Mouse (Mus musculus): Measurements from ENCODE around the gene Ephb2. TPM values are rescaled to one million over a fixed set of nuclear protein-coding genes. Genes with fewer than 3 reads are reported as not detected.

The Ephb2 gene
- polyA plus RNA-seq, 1 experiment: 26.2 TPM

- 7% methylated on average over 5 of the region's 5 CpGs for WGBS
Measured at GRCm38 (mm10) chr4:136841056-136841455, 5.3 kb upstream of the Ephb2 start.

DNA sequence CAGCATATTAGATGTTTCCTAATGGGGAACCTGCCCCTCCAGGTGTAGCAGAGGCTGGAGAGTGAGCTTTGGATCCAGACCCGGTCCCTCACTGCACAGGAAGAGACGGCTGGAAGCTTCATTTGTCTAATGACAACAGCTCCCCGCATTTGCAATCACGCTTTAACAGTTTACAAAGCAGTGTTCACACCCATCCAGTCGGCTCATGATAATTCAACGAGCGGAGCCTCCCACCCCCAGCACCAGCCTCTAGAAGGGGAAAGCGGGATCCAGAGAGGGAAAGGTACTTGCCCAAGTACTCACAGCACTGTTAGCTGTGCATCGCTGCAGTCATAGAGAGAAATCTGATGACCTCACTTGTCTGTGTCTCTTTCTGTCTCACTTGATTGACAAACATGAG is 2.7 kb upstream of the Ephb2 start:
- WGBS: 38% methylated on average over 9 of the region's 9 CpGs
- no peak for DNase-seq (ENCODE audit: low read depth, low spot score)

More at GRCm38 (mm10) chr4:136841056-136841455, 5.3 kb upstream of the Ephb2 start:
- DNase-seq (ENCODE audit: low read depth, low spot score): no peak

- 45% methylated on average over 9 of the region's 9 CpGs for WGBS
- no peak for DNase-seq (ENCODE audit: low read depth, low spot score)
Measured at GRCm38 (mm10) chr4:136838026-136838425, 2.2 kb upstream of the Ephb2 start.

- DNase-seq (ENCODE audit: low read depth, low spot score): no peak
- WGBS: 2% methylated on average over 27 of the region's 27 CpGs
Measured at GRCm38 (mm10) chr4:136836387-136836931, 671 bp upstream of the Ephb2 start.

GRCm38 (mm10) chr4:136834815-136835620 is 770 bp downstream of the Ephb2 start:
- 1% methylated on average over 73 of the region's 76 CpGs for WGBS
- no peak for DNase-seq (ENCODE audit: low read depth, low spot score)

GRCm38 (mm10) chr4:136834439-136834814 is 1.4 kb downstream of the Ephb2 start:
- no peak for DNase-seq (ENCODE audit: low read depth, low spot score)
- 5% methylated on average over 12 of the region's 12 CpGs for WGBS

- DNase-seq (ENCODE audit: low read depth, low spot score): no peak
- WGBS: 22% methylated on average over 21 of the region's 21 CpGs
Measured at GRCm38 (mm10) chr4:136833619-136834351, 2.0 kb downstream of the Ephb2 start.

GRCm38 (mm10) chr4:136832559-136833232 is 3.1 kb downstream of the Ephb2 start:
- no peak for DNase-seq (ENCODE audit: low read depth, low spot score)
- WGBS: 30% methylated on average over 16 of the region's 16 CpGs

DNA sequence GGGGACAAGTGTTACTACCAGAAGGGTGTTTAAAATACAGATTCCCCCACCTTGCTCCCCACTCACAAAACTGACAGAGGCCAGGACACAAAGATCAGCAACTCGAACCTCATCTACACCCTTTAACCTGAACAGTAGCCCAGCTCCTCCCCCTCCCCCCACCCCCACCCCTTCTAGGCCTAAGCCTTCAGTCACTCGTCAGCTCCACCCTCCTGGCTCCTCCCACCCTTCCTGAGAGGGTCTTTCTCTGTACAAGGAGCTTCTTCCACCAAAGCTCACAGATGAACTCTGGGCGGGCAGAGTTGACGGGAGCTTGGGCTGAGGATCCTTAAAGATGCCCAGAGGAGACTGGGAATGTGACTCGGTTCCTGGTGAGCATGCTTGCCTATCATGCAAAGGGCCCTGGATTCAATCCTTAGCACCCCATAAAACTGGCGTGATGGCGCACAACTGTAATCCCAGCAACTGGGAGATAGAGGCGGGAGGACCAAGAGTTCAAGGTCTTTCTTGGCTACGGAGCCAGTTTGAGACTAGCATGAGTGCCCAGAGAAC is 5.4 kb downstream of the Ephb2 start:
- 48% methylated on average over 9 of the region's 9 CpGs for WGBS

DNA sequence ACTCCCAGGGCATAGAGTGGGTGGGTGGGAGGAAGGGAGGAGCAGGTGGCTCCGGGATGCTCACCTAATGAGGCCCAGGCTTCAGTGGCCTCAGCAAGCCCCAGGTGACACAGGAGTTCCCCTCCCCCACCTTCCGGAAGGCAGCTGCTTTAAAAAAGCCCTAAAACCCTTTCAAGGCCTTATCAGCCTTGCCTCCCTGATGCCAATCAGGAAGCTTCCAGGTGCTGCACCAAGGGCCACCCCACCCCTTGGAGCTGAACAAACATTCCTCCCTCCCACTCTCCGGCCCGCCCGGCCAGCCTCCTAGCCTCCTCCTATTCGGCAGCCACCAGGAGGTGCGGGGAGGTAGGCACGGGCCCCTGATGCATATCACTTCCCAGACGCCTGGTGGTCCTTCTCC is 6.0 kb downstream of the Ephb2 start:
- WGBS: 25% methylated on average over 9 of the region's 9 CpGs
- DNase-seq (ENCODE audit: low read depth, low spot score): no peak

More for the DNA sequence above, 5.4 kb downstream of the Ephb2 start:
- DNase-seq (ENCODE audit: low read depth, low spot score): no peak

DNA sequence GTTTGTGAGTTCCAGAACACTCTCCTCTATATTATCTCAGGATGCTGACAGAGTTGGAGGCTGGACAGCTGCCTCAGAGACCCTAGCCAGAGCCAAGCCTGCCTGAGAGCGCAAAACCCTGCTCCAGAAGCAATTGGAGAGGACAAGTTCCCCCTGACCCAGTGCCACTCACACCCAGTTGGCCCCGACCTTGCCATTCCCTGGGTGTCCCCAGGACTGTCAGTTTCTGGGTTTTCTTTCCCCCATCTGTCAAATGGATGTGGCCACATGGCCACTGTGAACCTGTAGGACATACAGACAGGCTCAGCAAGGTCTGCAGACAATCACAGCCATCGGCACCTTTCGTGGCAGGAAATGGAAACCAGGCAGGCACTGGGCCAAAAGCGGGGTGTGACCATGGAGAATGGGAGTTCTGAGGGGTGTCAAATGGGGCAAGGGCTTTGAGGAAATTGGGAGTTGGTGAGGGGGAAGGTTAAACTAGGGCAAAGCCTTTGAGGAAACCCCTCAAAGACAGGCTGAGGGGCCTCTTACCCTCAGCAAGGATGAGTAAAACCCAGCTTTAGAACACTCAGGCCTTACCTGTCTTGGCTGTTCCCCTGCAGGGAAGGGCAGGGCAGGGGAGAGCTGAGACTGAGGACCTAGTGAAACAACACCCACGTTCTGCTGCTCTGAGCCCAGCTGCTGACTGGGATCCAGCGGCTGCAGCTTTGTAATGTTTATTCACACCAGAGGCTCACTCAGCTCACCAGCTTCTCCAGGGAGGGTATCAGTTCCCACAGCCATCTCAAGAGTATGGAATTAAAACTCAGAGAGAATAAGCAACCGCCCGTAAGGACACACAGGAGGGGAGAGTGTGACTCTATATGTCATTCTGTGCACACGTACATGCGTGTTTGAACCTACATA is 6.9 kb downstream of the Ephb2 start:
- 19% methylated on average over 11 of the region's 11 CpGs for WGBS
- DNase-seq (ENCODE audit: low read depth, low spot score): no peak

DNA sequence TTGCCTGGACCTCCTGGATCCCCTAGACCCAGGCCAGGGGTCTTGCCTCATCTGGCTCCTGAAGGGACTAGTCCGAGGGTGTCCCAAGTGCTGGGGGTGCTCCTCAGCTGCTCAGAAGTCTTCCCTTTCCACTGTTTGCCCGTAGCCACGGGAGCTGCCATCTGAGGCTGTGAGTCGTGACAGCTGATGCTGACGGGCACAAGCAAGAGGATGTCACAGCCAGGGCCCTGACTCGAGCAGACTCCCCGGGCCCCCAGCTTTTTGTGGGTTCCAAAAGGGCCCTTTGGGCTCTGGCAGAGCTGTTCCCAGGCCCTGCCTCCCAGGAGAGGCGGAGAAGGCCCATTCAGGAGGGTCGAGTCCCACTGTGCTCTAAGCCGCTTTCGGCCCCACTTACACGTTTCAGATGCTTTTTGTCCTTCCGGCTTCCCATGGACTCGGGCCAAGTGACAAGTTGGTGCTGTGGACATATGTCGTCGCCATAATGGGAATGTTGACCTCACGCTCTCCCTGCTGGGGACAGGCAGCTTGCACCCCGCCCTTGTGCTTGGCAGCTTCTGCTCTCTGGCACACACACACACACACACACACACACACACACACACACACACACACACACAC is 10.7 kb downstream of the Ephb2 start:
- 47% methylated on average over 18 of the region's 18 CpGs for WGBS
- DNase-seq (ENCODE audit: low read depth, low spot score): no peak

DNA sequence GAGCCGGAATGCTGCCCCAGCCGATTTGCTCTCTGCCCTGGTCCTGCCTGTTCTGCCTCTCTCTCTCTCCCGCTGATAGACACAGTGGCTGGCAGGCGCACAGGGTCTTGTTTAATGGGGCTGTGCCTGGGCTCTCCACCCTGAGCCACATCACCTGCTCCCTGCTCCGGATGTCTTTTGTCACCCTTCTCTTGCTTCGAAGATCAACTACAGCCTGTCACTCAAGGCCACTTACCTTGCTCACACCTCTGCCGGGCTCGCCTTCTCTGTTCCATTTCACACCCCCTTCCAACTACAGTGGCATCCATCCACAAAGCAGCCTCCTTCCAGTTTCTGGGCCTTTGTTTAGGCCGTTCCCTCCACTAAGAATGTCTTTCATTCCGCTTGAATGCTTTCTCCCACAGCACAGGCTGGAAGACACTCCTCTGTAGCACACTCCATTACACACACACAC is 15.7 kb downstream of the Ephb2 start:
- DNase-seq (ENCODE audit: low read depth, low spot score): no peak
- 41% methylated on average over 10 of the region's 10 CpGs for WGBS

GRCm38 (mm10) chr4:136816701-136817100 is 19.1 kb downstream of the Ephb2 start:
- WGBS: 29% methylated on average over 7 of the region's 7 CpGs
- DNase-seq (ENCODE audit: low read depth, low spot score): no peak

GRCm38 (mm10) chr4:136815364-136815763 is 20.4 kb downstream of the Ephb2 start:
- DNase-seq (ENCODE audit: low read depth, low spot score): no peak
- 39% methylated on average over 5 of the region's 5 CpGs for WGBS

DNA sequence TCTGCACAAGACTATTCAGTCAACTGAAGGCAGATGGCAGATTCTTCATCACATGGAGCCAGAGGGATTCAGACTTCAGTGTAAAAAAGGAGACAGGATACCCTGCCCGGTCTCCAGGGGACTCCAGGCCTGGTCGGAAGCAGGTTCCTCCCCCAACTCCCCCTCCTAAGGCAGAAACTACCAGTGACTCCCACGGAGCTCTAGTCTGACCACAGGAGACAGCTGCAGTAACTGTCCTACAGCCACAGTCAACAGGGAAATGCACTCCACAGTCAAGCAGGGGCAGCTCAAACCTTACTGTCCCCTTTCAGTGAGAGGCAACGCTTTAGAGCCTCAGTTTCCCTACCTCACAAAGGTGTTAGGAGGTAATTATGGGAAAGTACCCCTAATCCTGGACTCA is 23.2 kb downstream of the Ephb2 start:
- 66% methylated on average over 4 of the region's 4 CpGs for WGBS
- no peak for DNase-seq (ENCODE audit: low read depth, low spot score)

DNA sequence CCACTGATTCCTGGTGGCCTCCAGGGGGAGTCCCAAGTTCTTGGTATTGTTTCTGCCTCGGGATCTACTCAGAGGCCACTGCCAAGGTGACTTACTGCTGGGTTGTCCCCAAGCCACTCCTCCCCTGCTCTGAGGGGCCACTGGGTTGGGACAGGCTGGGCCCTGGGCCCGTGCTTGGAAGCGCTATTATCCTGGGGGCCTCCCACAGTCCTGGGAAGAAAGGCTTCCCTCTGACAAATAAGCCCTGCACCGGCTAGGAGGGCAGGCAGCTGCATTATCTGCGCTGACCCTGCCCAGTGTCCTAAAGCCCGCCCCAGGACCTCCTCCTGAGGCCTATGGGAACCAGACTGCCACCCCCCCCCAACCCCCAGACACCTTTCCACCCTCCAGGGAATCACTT is 24.2 kb downstream of the Ephb2 start:
- no peak for DNase-seq (ENCODE audit: low read depth, low spot score)
- 64% methylated on average over 6 of the region's 6 CpGs for WGBS

GRCm38 (mm10) chr4:136808478-136808877 is 27.3 kb downstream of the Ephb2 start:
- WGBS: 44% methylated on average over 11 of the region's 11 CpGs
- no peak for DNase-seq (ENCODE audit: low read depth, low spot score)
